Mouse (Mus musculus) embryo, embryonic 11 days (tissue): ENCODE measurements at regions not wholly inside any gene's neighbourhood (a gene's known extent, or its start where the extent isn't known, plus 50 kb on each side); places are given as distances from the start of the nearest gene placed in this dataset.

Experiments
- DNase-seq: peaks from one replicate; pipeline ENCODE4 v3.0.0-alpha.2; 2015

DNA sequence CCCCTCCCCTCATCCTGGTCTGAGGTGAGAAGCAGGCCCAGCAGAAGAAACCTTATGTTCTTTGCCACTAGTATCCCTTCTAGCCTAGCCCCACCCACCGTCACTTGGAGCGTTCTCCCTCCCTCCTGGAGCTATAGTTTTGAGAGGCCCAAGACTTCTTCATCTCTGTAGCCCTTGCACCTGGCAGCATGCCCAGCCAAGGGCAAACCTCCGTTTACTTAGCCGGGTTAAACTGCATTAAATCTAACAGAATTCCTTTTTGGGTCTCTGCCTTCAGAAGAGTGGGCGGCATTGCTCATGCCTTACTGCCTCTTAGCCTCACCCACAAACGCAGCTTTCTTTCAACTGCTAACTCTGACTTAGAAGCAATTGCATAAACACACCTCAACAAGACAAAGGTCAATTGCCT, 85.3 kb upstream of the Arntl start:
- no peak for DNase-seq

DNA sequence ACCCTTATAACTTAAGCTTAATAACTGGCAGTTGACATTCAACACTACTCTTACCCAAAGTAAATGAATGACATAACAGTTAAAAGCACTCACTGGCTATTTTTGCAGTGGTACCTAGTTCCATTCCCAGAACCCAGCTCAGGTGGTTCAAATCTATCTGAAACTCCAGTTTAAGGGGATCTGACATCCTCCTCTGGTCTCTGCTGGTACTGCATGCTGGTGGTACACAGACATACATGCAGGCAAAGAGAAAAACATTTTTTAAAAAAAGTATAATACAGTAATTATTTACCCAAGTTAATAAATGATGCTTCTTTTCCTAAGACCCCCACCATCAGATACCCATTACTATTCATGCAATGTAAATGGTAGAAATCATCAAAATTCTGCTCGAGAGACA, 81.3 kb upstream of the Arntl start:
- no peak for DNase-seq

DNA sequence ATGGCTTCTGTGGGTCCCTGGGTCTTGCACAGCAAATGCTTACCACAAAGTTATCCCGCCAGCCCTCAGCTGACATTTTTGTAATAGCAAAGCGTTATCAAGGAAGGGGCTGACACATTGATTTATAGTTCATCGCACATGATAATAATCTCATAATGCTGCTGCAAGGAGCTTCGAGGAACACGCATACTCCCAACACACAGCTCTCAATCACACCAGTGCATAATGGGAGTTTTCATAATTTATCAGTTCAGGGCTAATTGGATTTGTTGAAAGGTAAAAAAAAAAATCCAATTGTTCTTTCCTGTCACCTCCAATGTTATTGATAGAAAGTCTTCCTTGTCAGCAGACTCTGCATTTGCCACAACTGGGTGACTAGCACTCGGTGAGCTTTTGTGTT, 76.7 kb upstream of the Arntl start:
- DNase-seq: no peak

DNA sequence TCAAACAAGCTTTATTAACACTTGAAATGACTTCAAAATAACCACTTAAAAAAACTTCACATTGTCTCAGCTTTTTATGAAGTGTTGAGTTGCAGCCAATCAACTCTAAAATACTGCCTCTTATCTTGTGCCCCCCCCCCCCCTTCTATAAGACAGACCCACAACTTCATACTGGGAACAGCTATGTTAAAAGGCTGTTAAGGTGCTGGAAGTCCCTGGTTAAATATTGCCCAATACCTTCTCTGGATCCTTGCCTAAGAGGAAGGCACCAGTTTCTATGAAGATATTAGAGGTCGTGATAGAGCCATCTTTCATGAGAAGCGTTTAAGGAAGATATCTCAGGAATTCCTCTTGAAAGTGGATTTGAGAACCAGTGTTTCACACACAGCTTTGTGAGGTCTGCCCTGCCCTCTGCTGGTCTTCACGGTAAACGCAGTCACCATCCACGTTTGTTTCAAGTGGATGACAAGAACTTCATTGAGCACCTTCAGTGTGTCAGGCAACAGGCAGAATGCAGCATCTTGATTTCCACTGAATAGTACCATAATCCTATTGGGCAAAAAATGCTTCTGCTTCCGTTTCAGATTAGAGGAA, 75.2 kb upstream of the Arntl start:
- peak; percentile 84 for DNase-seq

DNA sequence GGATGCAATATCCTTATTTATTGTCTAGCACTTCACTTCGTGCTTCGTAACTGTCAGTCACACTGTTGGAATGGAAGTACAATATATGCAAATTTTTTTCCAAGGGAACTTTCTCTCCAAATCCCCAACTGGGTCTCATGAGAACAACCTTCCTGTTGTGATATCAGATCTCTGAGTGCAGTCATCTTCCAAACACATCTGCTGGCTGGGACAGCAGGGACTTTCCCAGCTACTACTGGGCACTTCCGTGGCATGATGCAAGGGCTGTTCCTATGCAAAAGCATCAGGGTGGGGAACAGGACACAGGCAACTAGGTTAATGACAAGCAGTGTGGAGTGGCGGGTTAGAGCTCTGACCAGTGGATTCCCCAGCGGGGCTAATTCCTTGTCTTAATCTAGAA, 73.4 kb upstream of the Arntl start:
- DNase-seq: no peak

DNA sequence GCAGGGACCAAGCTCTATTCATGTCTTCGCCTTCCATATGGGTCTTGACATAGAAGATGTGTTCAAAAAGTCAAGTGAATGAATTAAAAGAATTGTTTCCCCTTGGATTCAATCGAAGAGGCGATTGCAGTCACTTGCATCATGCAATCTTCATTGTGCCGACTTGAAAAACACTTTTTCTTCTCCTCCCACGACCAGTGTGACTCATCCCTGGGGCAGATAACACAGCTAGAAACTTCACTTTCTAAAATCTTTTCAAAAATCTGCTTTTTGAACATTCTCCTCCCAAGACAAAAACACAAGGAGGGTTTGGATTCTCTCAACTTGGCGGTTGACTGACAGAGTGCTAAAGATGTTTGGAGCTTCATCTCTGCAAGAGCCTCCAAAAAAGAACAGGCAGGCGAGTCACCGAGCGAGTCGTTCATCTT, 67.2 kb upstream of the Arntl start:
- no peak for DNase-seq

DNA sequence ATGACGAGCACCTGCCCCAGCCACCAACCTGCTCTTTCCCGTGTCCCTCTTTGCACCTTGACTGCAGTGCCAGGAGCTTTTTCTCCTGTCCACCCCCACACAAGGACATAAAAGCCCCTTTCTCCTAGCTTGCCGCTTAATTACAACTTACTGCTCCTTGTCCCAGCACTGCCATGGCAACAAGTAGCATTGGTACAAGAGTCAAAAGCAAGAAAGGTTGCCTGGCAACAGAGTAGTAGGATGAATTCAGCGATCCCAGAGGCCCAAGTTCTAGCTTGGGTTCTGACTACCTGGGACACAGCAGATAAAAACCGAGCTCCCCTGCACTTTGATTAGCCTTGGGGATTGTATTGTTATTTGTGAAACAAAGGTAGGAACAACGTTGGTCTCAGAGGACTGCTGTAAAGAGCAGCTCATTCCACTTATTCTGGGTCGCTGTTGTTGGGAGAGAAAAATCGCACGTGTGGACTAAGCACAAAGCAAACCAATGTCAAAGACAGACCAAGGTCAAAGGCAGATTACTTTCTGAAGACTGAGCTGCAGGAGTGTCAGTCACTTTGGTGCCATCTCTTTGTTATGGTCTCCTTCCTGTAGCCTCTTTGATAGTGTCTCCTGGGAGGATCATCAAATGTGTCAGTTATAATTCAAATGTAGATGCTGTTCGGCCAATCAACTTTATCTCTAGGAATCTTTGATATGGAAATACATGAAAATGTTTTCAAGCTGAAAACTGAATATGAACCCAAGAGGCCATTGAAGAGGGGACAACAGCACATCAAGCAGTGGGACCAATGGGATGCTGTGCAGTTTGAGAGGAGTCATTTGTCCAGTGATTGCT, 65.2 kb upstream of the Arntl start:
- peak; percentile 61 for DNase-seq

DNA sequence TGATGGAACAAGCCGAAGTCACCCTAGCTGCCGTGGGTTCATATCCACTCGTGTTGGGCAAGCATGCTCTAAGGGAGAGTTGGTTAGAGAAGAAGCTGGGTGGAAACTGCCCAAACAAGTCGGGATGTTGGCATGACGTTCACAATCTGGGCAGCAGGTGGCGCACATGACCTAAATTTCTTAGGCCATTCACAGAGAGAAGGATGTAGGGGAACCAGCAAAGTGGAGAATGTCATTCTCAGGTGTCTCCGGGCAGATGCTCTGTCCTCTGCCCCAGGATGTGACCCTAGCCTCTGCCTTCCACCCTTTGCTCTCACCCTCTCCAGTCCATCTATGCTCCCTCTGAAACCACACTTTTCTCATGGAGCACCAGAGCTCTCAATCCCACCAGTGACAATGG, 63.7 kb upstream of the Arntl start:
- DNase-seq: peak; percentile 85

DNA sequence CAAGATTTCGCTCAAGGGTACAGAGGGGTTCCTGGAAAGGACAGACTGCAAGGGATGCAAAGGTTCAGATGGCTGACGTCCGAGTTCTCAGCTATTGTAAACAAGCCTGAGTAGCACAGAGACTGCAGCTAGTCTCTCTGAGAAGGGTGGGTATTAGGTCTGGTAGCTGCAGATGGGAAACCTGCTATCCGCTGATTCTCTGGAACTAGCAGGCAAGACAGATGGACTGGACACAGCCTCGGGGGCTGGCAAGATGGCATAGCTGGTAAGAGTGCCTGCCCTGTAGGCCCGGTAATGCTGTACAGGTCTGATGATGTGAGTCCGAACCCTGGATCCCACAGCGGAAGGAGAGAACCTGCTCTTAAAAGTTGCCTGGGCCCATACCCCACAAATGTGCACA, 62.2 kb upstream of the Arntl start:
- no peak for DNase-seq

DNA sequence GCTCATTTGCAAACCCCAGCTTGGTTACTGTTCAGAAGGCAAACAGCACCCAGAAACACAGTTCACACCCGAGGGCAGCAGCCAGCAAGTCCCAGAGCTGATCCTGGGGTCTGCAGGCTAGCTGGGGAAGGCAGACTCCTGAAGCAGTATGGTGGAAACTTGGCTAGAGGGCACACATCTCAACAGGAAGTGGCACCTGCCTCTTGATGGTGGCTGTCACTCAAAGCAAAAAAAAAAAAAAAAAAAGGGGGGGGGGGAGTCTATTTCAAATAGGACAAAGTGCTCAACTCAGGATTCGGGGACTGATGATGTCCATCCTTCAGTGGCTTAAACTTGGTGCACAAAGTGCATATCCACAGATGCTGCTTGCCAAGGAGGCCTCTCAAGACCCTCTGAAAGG, 61.2 kb upstream of the Arntl start:
- DNase-seq: no peak

DNA sequence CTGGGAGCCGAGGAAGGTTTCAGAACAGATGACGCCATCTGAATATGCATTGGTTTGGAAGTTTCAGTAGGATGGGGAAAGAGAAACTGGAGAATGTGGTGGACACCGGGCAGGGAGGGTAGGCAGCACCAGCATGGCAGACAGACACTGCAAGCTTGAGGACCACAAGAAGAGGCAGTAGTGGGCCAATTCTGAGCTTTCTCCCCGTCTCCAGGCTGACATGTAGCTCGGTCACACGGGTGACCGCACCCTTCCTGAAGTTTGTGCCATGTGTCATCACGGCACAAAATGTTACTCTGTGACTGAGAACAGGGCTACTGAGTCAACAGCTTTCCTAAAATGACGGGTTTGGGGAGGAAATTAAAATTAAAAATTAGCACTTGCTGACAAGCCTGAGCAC, 60.7 kb upstream of the Arntl start:
- no peak for DNase-seq

DNA sequence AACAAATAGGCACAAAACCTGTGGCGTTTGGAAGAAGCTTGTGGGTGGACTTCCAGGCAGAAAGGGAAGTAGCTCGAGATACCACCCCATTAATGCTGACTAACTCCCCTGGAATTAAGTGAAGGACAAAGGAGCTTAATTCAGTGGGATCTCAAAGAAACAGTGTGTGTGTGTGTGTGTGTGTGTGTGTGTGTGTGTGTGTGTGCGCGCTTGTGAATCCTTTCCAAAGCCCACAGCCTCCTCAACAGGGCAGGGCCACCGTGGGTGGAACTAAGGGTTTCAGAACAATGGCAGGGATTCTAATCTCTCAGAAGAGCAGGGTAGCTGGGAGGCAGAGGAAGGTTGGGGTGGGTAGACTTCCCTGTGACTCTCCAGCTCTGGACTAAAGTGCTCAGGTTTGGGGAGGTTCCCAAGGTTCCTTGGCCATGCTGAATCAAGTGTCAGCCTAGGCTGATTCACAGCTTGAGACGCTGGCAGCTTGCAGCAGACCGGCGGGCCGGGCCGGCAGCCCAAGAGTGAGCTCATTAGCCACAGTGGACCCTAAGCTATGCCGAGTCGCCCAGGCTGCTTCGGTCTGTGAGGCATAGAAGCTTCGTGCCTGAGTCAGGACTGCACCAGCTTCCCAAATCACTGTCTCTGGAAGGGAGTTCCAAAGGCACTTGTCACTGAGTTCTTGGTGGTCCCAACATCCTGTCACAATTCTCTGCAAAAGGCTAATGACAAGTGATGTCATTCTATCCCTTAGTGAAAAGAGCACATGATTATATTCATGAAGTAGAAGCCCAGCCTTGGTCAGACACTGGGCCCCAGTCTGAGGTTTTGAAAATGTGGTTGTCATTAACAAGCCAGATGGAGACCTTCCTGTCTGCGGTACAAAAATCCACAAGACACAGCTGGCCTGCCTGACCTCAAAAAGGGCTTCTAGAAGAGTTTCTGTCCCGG, 59.6 kb upstream of the Arntl start:
- peak; percentile 70 for DNase-seq

DNA sequence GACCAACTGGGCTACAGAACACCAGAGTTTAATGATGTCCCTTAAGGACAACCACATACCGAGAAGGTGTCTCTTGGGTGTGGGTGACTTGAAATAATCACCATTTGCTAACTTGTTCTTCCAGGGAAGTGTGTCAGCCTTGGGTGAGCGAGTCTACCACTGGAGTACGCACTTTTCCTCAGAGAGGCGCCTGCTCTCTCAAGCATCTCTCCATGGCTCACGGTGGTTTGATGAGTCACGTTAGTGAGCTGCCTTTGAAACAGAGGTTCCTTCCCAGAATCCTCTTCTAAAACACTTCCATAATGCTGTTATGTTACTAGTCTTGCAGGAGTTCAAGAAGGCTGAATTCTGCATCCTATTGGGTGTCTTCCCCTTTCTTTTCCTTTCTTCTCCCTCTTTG, 58.6 kb upstream of the Arntl start:
- no peak for DNase-seq

DNA sequence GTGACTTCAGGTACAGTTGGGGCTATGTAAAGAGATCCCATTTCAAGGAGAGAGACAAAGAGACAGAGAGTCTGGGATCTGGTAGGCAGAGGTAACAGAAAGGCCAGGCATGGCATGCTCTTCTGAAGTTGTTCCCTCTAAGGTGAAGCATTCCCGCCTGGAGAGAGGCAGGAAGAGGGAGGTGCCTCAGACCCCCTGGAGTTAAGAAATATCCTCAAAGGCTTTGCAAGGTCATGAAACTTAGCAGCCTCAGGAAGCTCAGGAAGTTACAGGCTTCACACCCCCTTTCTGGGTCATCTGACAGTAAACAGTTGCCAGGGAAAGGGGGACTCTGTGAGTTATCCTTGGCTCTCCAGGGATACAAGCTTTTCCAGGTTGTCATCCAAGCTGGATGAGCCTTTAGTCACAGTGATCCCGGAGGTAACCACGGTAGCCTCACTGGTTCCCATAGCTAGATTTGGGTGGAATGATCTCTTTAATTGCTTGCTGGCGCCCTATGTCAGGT, 57.2 kb upstream of the Arntl start:
- no peak for DNase-seq

DNA sequence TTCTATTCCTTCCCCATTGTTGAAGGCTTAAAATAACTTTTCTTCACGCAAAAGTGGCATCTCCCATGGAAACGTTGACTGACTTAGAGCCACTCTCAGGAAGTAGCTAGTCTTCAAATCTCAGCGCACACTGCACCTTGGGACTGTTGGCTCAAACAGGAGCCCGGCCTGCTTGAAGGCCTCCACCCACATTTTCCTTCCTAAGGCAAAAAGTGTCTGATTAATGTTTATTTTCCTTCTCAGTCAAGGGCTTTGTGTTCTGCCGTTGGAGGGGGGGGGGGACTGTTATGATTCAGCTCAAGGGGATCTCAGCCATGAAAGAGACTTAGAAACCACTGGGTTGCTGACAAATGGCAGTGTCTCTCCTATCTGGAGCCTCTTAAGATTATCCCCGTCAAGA, 56.5 kb upstream of the Arntl start:
- DNase-seq: peak; percentile 9

DNA sequence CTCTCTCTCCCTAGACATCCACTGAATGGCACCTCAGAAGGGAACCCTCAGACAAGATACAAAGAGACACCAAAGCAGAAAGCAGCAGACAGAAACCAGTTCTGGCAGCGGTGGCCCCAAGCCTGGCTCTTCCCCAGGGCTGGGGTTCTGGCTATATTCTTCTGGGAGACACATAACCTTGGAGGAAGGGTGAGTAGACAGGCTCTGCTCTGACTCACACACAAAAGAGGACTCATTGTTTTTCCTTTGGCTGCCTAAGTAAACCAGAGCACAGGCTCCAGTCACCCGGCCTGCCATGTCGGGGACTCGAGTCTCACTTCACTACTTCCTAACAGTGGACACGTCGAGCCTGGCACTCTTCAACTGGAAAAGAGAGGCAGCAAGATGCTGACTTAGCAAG, 55.8 kb upstream of the Arntl start:
- peak; percentile 10 for DNase-seq

DNA sequence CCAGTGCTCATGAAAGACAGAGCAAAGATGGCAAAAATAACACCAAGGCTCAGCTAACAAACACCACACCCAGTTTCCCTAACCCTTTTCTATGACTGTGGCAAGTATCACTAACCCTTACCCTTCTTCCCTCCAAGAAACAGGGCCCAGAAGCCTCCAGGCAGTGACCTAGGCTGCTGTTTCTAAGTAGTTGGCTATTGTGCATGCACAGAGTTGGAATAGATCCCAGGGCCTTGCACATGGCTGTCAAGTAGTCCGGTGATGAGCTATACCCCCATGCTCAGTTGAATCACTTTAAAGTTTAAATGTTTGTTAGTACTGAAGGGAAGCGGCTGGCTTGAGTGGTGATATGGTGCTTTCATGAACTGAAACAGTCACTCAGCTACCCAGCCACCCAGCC, 53.9 kb upstream of the Arntl start:
- DNase-seq: no peak

DNA sequence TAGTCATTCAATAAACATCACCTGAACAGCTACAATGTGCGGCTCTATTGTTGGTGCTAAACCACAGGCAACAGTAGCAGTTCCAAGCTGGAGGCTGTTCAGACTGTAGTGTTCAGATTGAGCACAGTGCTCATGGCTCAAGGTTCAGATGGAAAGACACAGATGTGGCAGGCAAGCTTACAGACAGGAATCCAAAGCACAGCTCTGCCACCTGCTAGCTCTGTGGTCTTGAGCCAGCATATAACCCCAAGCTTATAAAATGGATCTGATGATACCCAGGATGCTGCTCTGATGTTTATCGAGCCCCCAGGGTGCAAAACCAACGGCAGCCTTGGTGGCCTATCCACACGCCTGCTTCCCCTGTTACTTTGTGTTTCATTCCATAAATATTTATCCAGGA, 53.2 kb upstream of the Arntl start:
- DNase-seq: no peak

DNA sequence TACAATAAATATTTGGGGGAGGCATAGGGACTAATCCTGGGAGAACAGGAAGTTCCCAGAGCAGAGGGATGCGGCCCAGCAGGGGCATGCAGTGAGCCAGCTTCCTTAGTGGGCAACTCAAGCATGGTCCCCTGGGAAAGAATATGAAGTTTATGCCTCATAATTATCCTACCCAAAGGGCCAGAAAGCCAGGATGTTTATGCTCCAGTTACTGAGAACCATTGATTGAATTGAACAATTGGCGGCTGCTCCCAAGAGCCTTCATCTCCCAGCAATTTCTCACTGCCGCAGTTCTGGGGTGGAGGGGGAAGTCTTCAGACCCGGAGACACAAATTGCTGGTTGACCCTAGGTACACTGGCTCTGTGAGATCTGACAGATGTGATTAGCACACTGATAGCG, 50.9 kb upstream of the Arntl start:
- DNase-seq: no peak

DNA sequence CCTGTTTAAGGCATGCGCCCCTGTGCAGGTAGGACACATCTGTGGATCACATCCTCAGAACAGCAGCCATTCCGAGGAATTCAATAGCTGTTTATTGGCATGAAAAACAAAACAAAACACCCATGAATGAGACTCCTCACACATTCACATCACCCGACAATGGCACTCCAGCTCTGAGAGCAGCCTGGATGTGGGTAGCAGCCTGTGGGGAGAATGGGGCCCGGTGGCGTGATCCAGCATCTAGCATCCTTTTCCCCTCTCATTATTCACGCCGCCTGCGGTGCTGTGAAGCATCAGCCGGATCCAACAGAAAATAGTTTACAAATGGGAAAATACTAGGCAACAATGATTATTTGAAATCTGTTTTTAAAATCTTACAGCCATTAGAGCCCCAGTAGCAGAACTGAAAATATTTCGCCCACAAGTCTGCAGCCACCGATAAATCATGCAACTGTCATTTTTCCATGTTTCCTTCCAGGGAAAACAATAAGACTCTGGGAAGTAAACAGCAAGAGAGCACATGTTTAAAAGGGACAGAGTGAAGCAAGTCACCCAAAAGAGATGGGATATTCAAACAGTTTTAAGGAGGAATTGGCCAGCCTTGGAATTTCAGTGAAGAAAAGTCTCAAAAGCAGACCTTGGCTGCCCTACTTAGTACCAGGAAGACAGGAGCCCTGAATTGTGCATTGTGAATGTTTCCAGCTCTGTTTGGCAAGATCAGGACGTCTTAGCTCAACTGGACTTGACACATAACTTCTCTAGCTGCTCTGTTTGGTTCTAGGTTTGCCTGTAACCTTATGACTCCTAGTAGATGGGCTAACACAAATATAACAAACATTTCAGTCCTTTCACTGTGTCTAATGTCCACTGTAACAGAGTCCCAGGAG, 50.2 kb upstream of the Arntl start:
- no peak for DNase-seq
